Mouse (Mus musculus) myocyte (in vitro differentiated cells): ENCODE data around the gene Vti1a. TPM values are rescaled to one million over a fixed set of nuclear protein-coding genes. Genes with fewer than 3 reads are reported as not detected.

ENCODE experiments used
- H3K27me3 ChIP-seq: one replicate; pipeline ENCODE4 v1.6.1; 2011; ENCODE audit not compliant: control insufficient read depth, insufficient read depth, insufficient read length
- H3K36me3 ChIP-seq: one replicate; pipeline ENCODE4 v1.6.1; 2011; ENCODE audit not compliant: control insufficient read depth, insufficient read depth
- H3K4me2 ChIP-seq: one replicate; pipeline ENCODE4 v1.6.1; 2011; ENCODE audit warnings: low read depth, control low read depth
- H3K4me3 ChIP-seq: one replicate; pipeline ENCODE4 v1.5.1; 2011; ENCODE audit warnings: mild to moderate bottlenecking, control low read depth, moderate library complexity
- H3K79me2 ChIP-seq: one replicate; pipeline ENCODE4 v1.6.1; 2011; ENCODE audit not compliant: control insufficient read depth, insufficient read depth
- H3ac ChIP-seq: one replicate; pipeline ENCODE4 v1.6.1; 2011; ENCODE audit not compliant: control insufficient read depth, insufficient read length
- CEBPB ChIP-seq: IDR thresholded peaks from 2 replicates; pipeline ENCODE4 v1.6.1; 2011; ENCODE audit warnings: mild to moderate bottlenecking, moderate library complexity; ENCODE audit not compliant: poor library complexity, insufficient read depth, severe bottlenecking
- E2F4 ChIP-seq: IDR thresholded peaks from one replicate; pipeline ENCODE4 v1.6.1; 2011; ENCODE audit warnings: mild to moderate bottlenecking, control low read depth, moderate library complexity; ENCODE audit not compliant: insufficient read depth
- MAX ChIP-seq: IDR thresholded peaks from one replicate; pipeline ENCODE4 v1.6.1; 2011; ENCODE audit warnings: low read depth, mild to moderate bottlenecking, control low read depth
- MYOD1 ChIP-seq, 3 experiments: IDR thresholded peaks; one replicate each; pipeline ENCODE4 v1.6.1; 2011; ENCODE audit warnings: control low read depth in 2 of 3, low read depth in 2 of 3, mild to moderate bottlenecking in 2 of 3, moderate library complexity in 1 of 3; ENCODE audit not compliant: insufficient read length in 2 of 3, control insufficient read depth in 1 of 3
- MYOG ChIP-seq, 3 experiments: IDR thresholded peaks; one replicate each; pipeline ENCODE4 v1.6.1; 2011; ENCODE audit warnings: control low read depth in 2 of 3, low read depth in 2 of 3, mild to moderate bottlenecking in 2 of 3; ENCODE audit not compliant: insufficient read length in 2 of 3, control insufficient read depth in 1 of 3, insufficient read depth in 1 of 3
- POLR2A ChIP-seq: IDR thresholded peaks from one replicate; pipeline ENCODE4 v1.6.1; 2011; ENCODE audit warnings: low read depth, mild to moderate bottlenecking, control low read depth, moderate library complexity; ENCODE audit not compliant: insufficient read length
- POLR2AphosphoS2 ChIP-seq: IDR thresholded peaks from one replicate; pipeline ENCODE4 v1.6.1; 2011; ENCODE audit warnings: low read depth, control low read depth; ENCODE audit not compliant: insufficient read length
- REST ChIP-seq: IDR thresholded peaks from one replicate; pipeline ENCODE4 v1.6.1; 2011; ENCODE audit warnings: mild to moderate bottlenecking, control low read depth, moderate library complexity; ENCODE audit not compliant: insufficient read depth, insufficient read length
- SRF ChIP-seq: IDR thresholded peaks from one replicate; pipeline ENCODE4 v1.6.1; 2011; ENCODE audit warnings: low read depth; ENCODE audit not compliant: control insufficient read depth, insufficient read length
- TCF12 ChIP-seq: IDR thresholded peaks from one replicate; pipeline ENCODE4 v1.6.1; 2011; ENCODE audit warnings: mild to moderate bottlenecking, control low read depth; ENCODE audit not compliant: poor library complexity, insufficient read depth, severe bottlenecking
- TCF3 ChIP-seq: IDR thresholded peaks from one replicate; pipeline ENCODE4 v1.6.1; 2011; ENCODE audit warnings: low read depth, control low read depth; ENCODE audit not compliant: insufficient read length
- USF1 ChIP-seq: IDR thresholded peaks from one replicate; pipeline ENCODE4 v1.6.1; 2011; ENCODE audit warnings: low read depth, mild to moderate bottlenecking, control low read depth, moderate library complexity
- polyA plus RNA-seq: library from polyadenylated mRNA; unstranded; fragments of >200 nt; fragmentation: generic; extraction: Trizol; gene quantifications from one replicate; pipeline ENCODE4 v1.2.1, GENCODE M21; 2012; ENCODE audit warnings: missing spikeins

Vti1a gene
- polyA plus RNA-seq, 1 experiment: 10.5 TPM

GRCm38 (mm10) chr19:55580152-55580551, 264.1 kb downstream of the Vti1a start:
- Histone ChIP-seq H3ac (no peak overlapping the region), H3K79me2 (no peaks in the 10 kb centered on the region), H3K4me3 (no peak overlapping the region), H3K27me3 (no peaks in the 10 kb centered on the region), H3K36me3 (no peaks in the 10 kb centered on the region), H3K4me2 (no peak overlapping the region)
- no peak for TF ChIP-seq MYOD1 (IDR thresholded peaks at IDR 0.05; ENCODE audit: control insufficient read depth in 1 of 3, insufficient read length in 2 of 3, low read depth in 2 of 3)
- no peak for TF ChIP-seq MAX
- TF ChIP-seq TCF3: no peak
- no peak for TF ChIP-seq SRF
- TF ChIP-seq MYOG (IDR thresholded peaks at IDR 0.05; ENCODE audit: control insufficient read depth in 1 of 3, insufficient read depth in 1 of 3, insufficient read length in 2 of 3, low read depth in 2 of 3): no peak
- TF ChIP-seq REST: no peak
- no peak for TF ChIP-seq TCF12
- TF ChIP-seq POLR2A: no peak
- TF ChIP-seq E2F4: no peak
- TF ChIP-seq USF1: no peak
- no peak for TF ChIP-seq POLR2AphosphoS2
- TF ChIP-seq CEBPB: no peak

- no peaks in the 10 kb centered on the region for H3K36me3 ChIP-seq
- H3K4me3 ChIP-seq: no peak overlapping the region
- H3K4me2 ChIP-seq: no peak overlapping the region
- no peaks in the 10 kb centered on the region for H3K27me3 ChIP-seq
- TF ChIP-seq TCF3 (no peak), E2F4 (no peak), MYOG (IDR thresholded peaks at IDR 0.05; ENCODE audit: control insufficient read depth in 1 of 3, insufficient read depth in 1 of 3, insufficient read length in 2 of 3, low read depth in 2 of 3) (no peak), REST (no peak), TCF12 (no peak), POLR2A (no peak), USF1 (no peak), MAX (no peak), SRF (no peak), POLR2AphosphoS2 (no peak), MYOD1 (IDR thresholded peaks at IDR 0.05; ENCODE audit: control insufficient read depth in 1 of 3, insufficient read length in 2 of 3, low read depth in 2 of 3) (no peak), CEBPB (no peak)
- H3K79me2 ChIP-seq: no peaks in the 10 kb centered on the region
- H3ac ChIP-seq: no peak overlapping the region
Measured at GRCm38 (mm10) chr19:55580667-55581066, 264.6 kb downstream of the Vti1a start.

- Histone ChIP-seq H3K79me2 (no peaks in the 10 kb centered on the region), H3K27me3 (no peaks in the 10 kb centered on the region), H3K4me2 (no peak overlapping the region), H3K4me3 (no peak overlapping the region), H3ac (no peak overlapping the region), H3K36me3 (no peaks in the 10 kb centered on the region)
- no peak for TF ChIP-seq SRF
- no peak for TF ChIP-seq USF1
- TF ChIP-seq MAX: no peak
Measured at GRCm38 (mm10) chr19:55582896-55583653, 267.0 kb downstream of the Vti1a start.

GRCm38 (mm10) chr19:55585270-55586224, 269.5 kb downstream of the Vti1a start:
- no peaks in the 10 kb centered on the region for H3K79me2 ChIP-seq
- H3K27me3 ChIP-seq: no peaks in the 10 kb centered on the region
- no peaks in the 10 kb centered on the region for H3K36me3 ChIP-seq
- H3ac ChIP-seq: no peak overlapping the region
- H3K4me2 ChIP-seq: no peak overlapping the region
- TF ChIP-seq MYOG (IDR thresholded peaks at IDR 0.05; ENCODE audit: control insufficient read depth in 1 of 3, insufficient read depth in 1 of 3, insufficient read length in 2 of 3, low read depth in 2 of 3): no peak
- no peak for TF ChIP-seq POLR2AphosphoS2
- TF ChIP-seq CEBPB: no peak
- no peak for TF ChIP-seq REST
- no peak for TF ChIP-seq E2F4
- no peak for TF ChIP-seq POLR2A
- no peak for TF ChIP-seq TCF12
- TF ChIP-seq SRF: no peak
- TF ChIP-seq MAX: no peak
- TF ChIP-seq TCF3: no peak
- no peak for TF ChIP-seq MYOD1 (IDR thresholded peaks at IDR 0.05; ENCODE audit: control insufficient read depth in 1 of 3, insufficient read length in 2 of 3, low read depth in 2 of 3)
- no peak for TF ChIP-seq USF1
- H3K4me3 ChIP-seq: no peak overlapping the region
